Mouse (Mus musculus) frontal cortex, postnatal 36 days (tissue): ENCODE data around the gene Slit2.
A peak's percentile ranks its signal among the peaks of the same experiment; 100 is the strongest.

Experiments used
- DNase-seq, 2 experiments: peaks; one replicate each; pipeline ENCODE4 v3.0.0; 2022; ENCODE audit warnings: low spot score in 2 of 2

The Slit2 gene

GRCm38 (mm10) chr5:47982941-47983701 lies at the start of gene Slit2:
Gene Slit2, plus strand, starts transcription at chr5:47983138.
- peak; percentile 67 to 69 for DNase-seq

GRCm38 (mm10) chr5:47938586-47939372 lies 44.2 kb upstream of the Slit2 start:
- no peak for DNase-seq

- no peak for DNase-seq
These were observed 26.5 kb upstream of the Slit2 start for GRCm38 (mm10) chr5:47956451-47956850.

GRCm38 (mm10) chr5:47975795-47976194 lies 7.1 kb upstream of the Slit2 start:
- no peak for DNase-seq

DNA sequence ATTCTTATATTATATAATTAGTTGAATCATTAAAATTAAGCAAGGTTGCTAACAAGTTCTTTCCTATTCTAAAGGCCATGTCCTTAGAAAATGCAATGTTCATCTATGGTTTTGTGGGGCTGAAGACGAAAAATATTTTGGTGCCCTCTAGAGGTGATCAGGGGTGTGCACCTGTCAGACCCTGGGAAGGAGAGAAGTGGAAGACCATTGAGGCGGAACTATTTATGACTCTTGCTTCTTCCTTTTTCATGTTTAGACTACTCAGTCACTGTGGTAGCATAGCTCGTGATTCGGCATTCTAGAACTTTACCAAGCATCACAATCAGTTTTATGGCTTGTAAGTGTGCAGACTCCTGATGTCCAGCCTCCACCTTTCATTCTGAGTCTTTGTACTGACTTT lies 3.6 kb upstream of the Slit2 start:
- no peak for DNase-seq

- no peak for DNase-seq
These were observed 2.5 kb upstream of the Slit2 start for GRCm38 (mm10) chr5:47980459-47980858.

DNA sequence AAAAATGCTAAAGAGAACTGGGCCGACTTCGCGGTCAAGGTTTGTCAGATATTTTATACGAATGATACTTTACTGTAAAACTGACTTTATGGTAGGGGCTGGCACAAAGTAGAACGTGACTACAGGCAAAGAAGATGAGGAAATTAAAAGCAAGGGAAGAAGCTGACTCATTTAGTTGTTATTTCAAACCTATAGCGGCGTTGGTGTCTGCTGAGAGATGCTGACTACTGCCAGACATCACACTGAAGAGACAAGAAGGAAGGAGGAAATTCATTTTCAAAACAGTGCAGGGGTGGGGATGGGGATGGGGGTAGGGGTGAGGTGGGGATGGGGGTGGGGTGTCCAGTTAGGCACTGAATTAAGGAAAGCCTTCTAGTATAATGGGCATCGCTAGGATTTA lies 987 bp upstream of the Slit2 start:
- peak in 1 of 2 experiments; percentile 41 for DNase-seq

DNA sequence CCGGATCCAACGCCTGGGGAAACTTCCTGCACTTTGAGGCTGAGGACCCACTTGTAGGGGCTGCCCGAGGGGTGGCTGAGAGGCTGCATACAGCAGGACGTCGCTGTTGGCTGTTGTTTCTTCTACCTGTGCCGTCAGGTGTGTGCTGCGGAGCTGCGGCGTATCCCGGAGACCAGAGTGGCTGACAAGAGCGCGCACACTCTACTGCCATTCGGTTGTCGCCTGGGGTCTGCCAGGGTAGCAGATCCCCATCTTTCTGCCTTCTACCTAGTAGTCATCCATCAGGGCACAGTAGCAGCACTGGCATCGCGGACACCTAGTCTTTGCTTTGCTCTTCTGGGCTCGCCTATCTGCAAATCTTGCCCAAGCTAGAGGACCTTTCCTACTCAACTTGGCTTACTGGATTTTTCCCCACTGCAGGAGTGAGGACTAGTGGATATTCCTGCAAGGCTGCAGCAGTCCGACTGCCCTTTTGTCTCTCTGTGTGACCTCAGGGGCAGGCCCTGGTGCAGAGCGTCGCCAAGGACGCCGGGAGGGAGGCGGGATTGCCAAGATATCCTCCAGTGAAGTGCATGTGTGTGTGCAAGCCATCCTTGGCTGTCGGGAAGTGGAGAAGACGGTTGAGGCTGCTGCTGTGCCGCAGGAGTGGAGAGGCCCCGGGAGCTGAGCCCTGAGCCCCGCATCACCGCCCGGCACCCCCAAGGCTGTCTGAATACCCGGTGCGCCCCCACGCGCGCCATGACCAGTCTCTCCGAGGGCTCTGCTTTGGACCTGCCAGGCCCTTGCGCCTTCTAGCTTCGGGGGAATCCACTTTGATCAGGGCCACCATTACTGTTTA lies 1.0 kb downstream of the Slit2 start:
- DNase-seq, result no peak

GRCm38 (mm10) chr5:47984584-47985197 lies 1.8 kb downstream of the Slit2 start:
- DNase-seq, result peak; percentile 29 to 38

GRCm38 (mm10) chr5:47985198-47985631 lies 2.3 kb downstream of the Slit2 start:
- no peak for DNase-seq

- DNase-seq, result peak; percentile 43 to 45
These were observed 3.1 kb downstream of the Slit2 start for GRCm38 (mm10) chr5:47985901-47986670.

GRCm38 (mm10) chr5:47990926-47991325 lies 8.0 kb downstream of the Slit2 start:
- no peak for DNase-seq

DNA sequence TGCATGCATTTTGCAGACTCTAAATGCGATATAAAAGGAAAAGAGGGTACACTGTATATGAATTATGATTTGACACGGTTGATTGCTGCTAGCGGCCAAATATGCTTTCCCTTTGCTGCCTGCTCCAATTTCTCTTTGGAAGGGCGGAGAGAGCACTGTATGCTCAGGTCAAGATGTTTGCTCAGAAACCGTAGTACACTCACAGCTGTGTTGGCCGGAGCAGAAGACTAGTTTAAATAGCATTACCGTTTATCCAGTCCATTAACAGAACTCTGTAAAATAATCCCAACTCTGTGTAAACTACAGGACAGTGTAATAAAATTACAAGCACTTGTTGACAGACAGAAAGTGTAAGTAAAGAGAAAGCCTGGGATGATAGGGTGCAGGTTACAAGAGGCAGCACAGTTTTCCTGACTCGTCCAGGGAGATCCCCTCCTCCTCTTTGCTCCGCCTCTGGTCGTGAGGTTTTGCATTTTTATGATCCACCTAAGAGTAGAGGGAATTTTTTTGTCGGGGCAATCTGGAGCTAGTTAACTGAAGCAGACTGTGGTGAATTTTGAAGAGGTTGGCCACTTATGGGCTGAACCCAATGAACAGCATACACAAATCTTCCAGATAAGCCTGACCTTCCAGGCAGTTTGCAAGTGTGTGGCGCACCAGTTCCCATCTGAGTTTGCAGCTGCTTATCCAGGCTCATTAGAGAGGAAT lies 20.9 kb downstream of the Slit2 start:
- no peak for DNase-seq

- no peak for DNase-seq
These were observed 22.6 kb downstream of the Slit2 start for GRCm38 (mm10) chr5:48005533-48005932.

GRCm38 (mm10) chr5:48006059-48006458 lies 23.1 kb downstream of the Slit2 start:
- no peak for DNase-seq

GRCm38 (mm10) chr5:48023441-48023840 lies 40.5 kb downstream of the Slit2 start:
- DNase-seq, result no peak

DNA sequence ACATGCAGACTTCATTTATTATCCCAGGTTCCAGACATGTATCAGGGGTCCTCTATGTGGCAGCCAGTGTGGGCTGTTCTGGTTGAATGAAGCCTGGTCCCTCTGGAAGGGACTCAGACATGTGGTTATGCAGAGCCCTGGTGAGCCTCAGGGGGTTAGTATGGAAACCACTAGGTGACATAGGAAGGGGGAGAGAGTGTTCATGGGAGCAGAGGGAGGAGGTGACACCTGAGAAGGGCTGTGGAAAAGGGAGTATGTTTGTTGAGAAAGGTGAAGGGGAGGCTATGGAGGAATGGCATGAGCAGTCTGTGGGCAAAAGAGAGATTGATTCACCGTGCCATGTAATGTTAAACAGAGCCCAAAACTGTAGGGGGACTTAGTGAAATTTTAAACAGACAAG lies 51.9 kb downstream of the Slit2 start:
- DNase-seq, result no peak

DNA sequence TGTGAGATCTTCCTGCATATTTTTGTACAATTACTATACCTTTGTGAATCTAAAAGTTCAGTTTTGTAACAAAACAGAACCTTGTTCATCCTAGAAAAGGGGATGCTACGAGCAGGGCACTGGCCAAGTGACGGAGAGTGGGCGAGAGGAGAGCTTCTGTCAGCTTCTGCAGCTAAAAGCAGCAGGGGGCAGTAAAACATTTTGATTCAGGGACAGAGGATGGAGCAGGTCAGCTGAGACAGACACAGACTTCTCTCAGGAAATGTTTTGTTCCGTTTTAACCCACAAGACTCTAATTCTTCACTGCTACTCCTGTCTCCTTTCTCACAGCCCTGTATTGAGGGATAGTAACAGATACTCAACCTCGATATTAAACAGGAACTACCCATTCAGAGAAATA lies 55.1 kb downstream of the Slit2 start:
- peak; percentile 15 to 26 for DNase-seq

DNA sequence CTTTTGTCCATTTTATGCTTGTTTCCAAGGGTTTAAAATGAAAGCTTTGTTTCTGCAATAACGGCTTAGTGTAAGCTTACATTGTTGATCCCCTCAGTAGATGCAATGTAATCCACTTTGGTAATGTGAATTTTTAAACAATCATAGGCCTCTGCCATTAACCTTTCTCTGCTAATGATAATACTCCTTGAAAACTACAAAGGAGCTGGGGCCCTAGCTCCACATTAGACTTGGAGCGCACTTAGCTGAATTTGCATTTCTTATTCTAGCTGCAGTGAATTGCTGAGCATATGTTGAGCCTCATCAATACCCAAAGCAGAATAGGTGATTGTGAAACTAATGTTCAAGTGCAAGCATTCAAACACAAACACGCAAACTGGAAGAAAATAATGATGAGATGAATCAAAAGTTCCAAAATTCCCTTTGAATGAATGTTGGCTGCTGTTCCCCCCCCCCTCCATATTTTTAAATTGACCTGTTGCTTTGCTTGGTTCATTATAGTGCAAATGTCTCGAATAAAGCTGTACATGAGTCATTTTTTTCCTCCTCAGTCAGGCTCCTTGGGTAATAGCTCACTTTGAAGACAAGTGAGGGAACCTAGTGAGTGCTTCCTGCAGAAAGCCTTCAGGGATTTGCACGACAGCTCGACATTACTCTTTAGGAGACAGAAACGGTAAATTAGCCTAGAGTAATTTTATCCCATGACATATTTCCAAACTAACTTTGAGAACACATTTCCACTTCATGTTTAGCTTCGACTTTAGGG lies 66.2 kb downstream of the Slit2 start:
- no peak for DNase-seq
